Mouse (Mus musculus): ENCODE results near the gene Dgkb. TPM values are rescaled to one million over a fixed set of nuclear protein-coding genes. Genes with fewer than 3 reads are reported as not detected.
A peak's percentile ranks its signal among the peaks of the same experiment; 100 is the strongest.

Dgkb gene
- total and polyA plus RNA-seq, 3 experiments, result not detected

GRCm38 (mm10) chr12:38304245-38304644 lies 486.7 kb downstream of the Dgkb start:
- Histone ChIP-seq H3K79me2 (replicated peaks; ENCODE audit: control insufficient read depth, extremely low read depth, insufficient read depth, poor library complexity, severe bottlenecking) (no peaks in the 10 kb centered on the region), H3K36me3 (replicated peaks in 1 of 2; ENCODE audit: control insufficient read depth in 1 of 2, insufficient read depth in 1 of 2, low read length in 1 of 2) (no peaks in the 10 kb centered on the region), H3K9ac (ENCODE audit: insufficient read depth, low read depth) (no peak overlapping the region), H3K9me3 (replicated peaks; ENCODE audit: low read length) (no peaks in the 10 kb centered on the region), H3K27ac (ENCODE audit: insufficient read depth, low read depth) (no peak overlapping the region), H3K27me3 (replicated peaks) (no peaks in the 10 kb centered on the region), H3K4me1 (ENCODE audit: control insufficient read depth in 1 of 2, insufficient read depth in 2 of 2) (no peaks in the 10 kb centered on the region), H3K4me3 (replicated peaks in 1 of 3; ENCODE audit: low read depth in 2 of 3, low read length in 2 of 3, poor library complexity in 1 of 3) (no peak overlapping the region), H3K4me2 (ENCODE audit: insufficient read depth, low read depth, poor library complexity, severe bottlenecking) (no peak overlapping the region)
- TF ChIP-seq MAX (IDR thresholded peaks at IDR 0.05; ENCODE audit: low read length), result no peak
- TF ChIP-seq CTCF (conservative IDR thresholded peaks at IDR 0.05 in 1 of 2, IDR thresholded peaks at IDR 0.05 in 1 of 2; ENCODE audit: low read depth in 2 of 2, low read length in 2 of 2), result no peak
- TF ChIP-seq TCF12 (IDR thresholded peaks at IDR 0.05; ENCODE audit: low read depth, low read length), result no peak
- no peak for TF ChIP-seq PAX5 (IDR thresholded peaks at IDR 0.05; ENCODE audit: low read length)
- no peak for TF ChIP-seq CHD2 (IDR thresholded peaks at IDR 0.05; ENCODE audit: low read length)
- no peak for TF ChIP-seq POLR2AphosphoS2 (IDR thresholded peaks at IDR 0.05; ENCODE audit: low read depth, low read length)
- no peak for TF ChIP-seq USF1 (IDR thresholded peaks at IDR 0.05; ENCODE audit: low read depth, low read length)
- DNase-seq (ENCODE audit: extremely low read depth), result no peak
- in situ Hi-C loops (cut with MboI; ENCODE audit: low pct_ligation_motif_present, low pct_unique_long_range_greater_than_20kb, low sequenced_read_pairs) (no loop called here), dilution Hi-C loops (cut with MboI; ENCODE audit: extremely low pct_ligation_motif_present, extremely low pct_unique_long_range_greater_than_20kb, low sequenced_read_pairs) (no loop called here)

- H3K27ac ChIP-seq (ENCODE audit: insufficient read depth, low read depth), result no peak overlapping the region
- in situ Hi-C loops (cut with MboI; ENCODE audit: low pct_ligation_motif_present, low pct_unique_long_range_greater_than_20kb, low sequenced_read_pairs), result no loop called here
- no peak overlapping the region for H3K4me3 ChIP-seq (replicated peaks in 1 of 3; ENCODE audit: low read depth in 2 of 3, low read length in 2 of 3, poor library complexity in 1 of 3)
- TF ChIP-seq USF1 (IDR thresholded peaks at IDR 0.05; ENCODE audit: low read depth, low read length) (no peak), MAFK (IDR thresholded peaks at IDR 0.05; ENCODE audit: insufficient replicate concordance, low read length) (peak; percentile 88), RAD21 (IDR thresholded peaks at IDR 0.05; ENCODE audit: low read depth, low read length) (no peak), IRF4 (IDR thresholded peaks at IDR 0.05; ENCODE audit: low read depth, low read length) (no peak), HCFC1 (IDR thresholded peaks at IDR 0.05; ENCODE audit: low read depth, low read length) (no peak), ZKSCAN1 (IDR thresholded peaks at IDR 0.05; ENCODE audit: borderline replicate concordance, low read depth, low read length) (no peak)
- H3K9ac ChIP-seq (ENCODE audit: insufficient read depth, low read depth), result no peak overlapping the region
- no peaks in the 10 kb centered on the region for H3K4me1 ChIP-seq (ENCODE audit: control insufficient read depth in 1 of 2, insufficient read depth in 2 of 2)
- no peaks in the 10 kb centered on the region for H3K9me3 ChIP-seq (replicated peaks; ENCODE audit: low read length)
- DNase-seq (ENCODE audit: extremely low read depth), result no peak
- H3K79me2 ChIP-seq (replicated peaks; ENCODE audit: control insufficient read depth, extremely low read depth, insufficient read depth, poor library complexity, severe bottlenecking), result no peaks in the 10 kb centered on the region
- H3K4me2 ChIP-seq (ENCODE audit: insufficient read depth, low read depth, poor library complexity, severe bottlenecking), result no peak overlapping the region
- H3K36me3 ChIP-seq (replicated peaks in 1 of 2; ENCODE audit: control insufficient read depth in 1 of 2, insufficient read depth in 1 of 2, low read length in 1 of 2), result no peaks in the 10 kb centered on the region
- dilution Hi-C loops (cut with MboI; ENCODE audit: extremely low pct_ligation_motif_present, extremely low pct_unique_long_range_greater_than_20kb, low sequenced_read_pairs), result no loop called here
- H3K27me3 ChIP-seq (replicated peaks), result no peaks in the 10 kb centered on the region
Measured at GRCm38 (mm10) chr12:38309885-38310284, 492.4 kb downstream of the Dgkb start.

- Histone ChIP-seq H3K4me3 (replicated peaks in 1 of 3; ENCODE audit: low read depth in 2 of 3, low read length in 2 of 3, poor library complexity in 1 of 3) (no peak overlapping the region), H3K36me3 (replicated peaks in 1 of 2; ENCODE audit: control insufficient read depth in 1 of 2, insufficient read depth in 1 of 2, low read length in 1 of 2) (no peaks in the 10 kb centered on the region), H3K27ac (ENCODE audit: insufficient read depth, low read depth) (no peak overlapping the region), H3K4me2 (ENCODE audit: insufficient read depth, low read depth, poor library complexity, severe bottlenecking) (no peak overlapping the region), H3K4me1 (ENCODE audit: control insufficient read depth in 1 of 2, insufficient read depth in 2 of 2) (no peaks in the 10 kb centered on the region), H3K27me3 (replicated peaks) (no peaks in the 10 kb centered on the region), H3K9ac (ENCODE audit: insufficient read depth, low read depth) (no peak overlapping the region), H3K9me3 (replicated peaks; ENCODE audit: low read length) (no peaks in the 10 kb centered on the region), H3K79me2 (replicated peaks; ENCODE audit: control insufficient read depth, extremely low read depth, insufficient read depth, poor library complexity, severe bottlenecking) (no peaks in the 10 kb centered on the region)
- TF ChIP-seq GABPA (IDR thresholded peaks at IDR 0.05; ENCODE audit: insufficient replicate concordance, low read depth, low read length) (no peak), IRF4 (IDR thresholded peaks at IDR 0.05; ENCODE audit: low read depth, low read length) (no peak), ELF1 (IDR thresholded peaks at IDR 0.05; ENCODE audit: low read depth, low read length) (no peak), MEF2A (IDR thresholded peaks at IDR 0.05; ENCODE audit: borderline replicate concordance, low read depth, low read length) (no peak), JUN (IDR thresholded peaks at IDR 0.05; ENCODE audit: insufficient read depth, low read depth, low read length) (no peak)
- in situ Hi-C loops (cut with MboI; ENCODE audit: low pct_ligation_motif_present, low pct_unique_long_range_greater_than_20kb, low sequenced_read_pairs) (loop anchor here (25.0 kb wide), 1 partner anchor 1160 kb away; no protein-coding TSS in a partner anchor), dilution Hi-C loops (cut with MboI; ENCODE audit: extremely low pct_ligation_motif_present, extremely low pct_unique_long_range_greater_than_20kb, low sequenced_read_pairs) (no loop called here)
- DNase-seq (ENCODE audit: extremely low read depth), result no peak
Measured at GRCm38 (mm10) chr12:38327729-38328271, 510.3 kb downstream of the Dgkb start.
